Mouse (Mus musculus) G1E (cell line): ENCODE measurements around the gene Diexf.

Experiments
- CTCF ChIP-seq: IDR thresholded peaks from 2 replicates; pipeline ENCODE4 v1.5.1; 2012; ENCODE audit warnings: low read depth, low read length, inconsistent platforms, mixed read lengths
- GATA1 ChIP-seq: IDR thresholded peaks from 2 replicates; pipeline ENCODE4 v1.6.1; 2012; ENCODE audit warnings: borderline replicate concordance, low read length, inconsistent platforms, mixed read lengths
- GATA2 ChIP-seq: IDR thresholded peaks from 2 replicates; pipeline ENCODE4 v1.6.1; 2012; ENCODE audit warnings: low read depth, low read length, inconsistent platforms, borderline replicate concordance
- POLR2AphosphoS5 ChIP-seq: IDR thresholded peaks from 2 replicates; pipeline ENCODE4 v1.6.1; 2012; ENCODE audit warnings: low read depth, low read length, inconsistent platforms; ENCODE audit not compliant: insufficient replicate concordance

- TF ChIP-seq CTCF (no peak), GATA2 (no peak), GATA1 (no peak), POLR2AphosphoS5 (no peak)
Observed at GRCm38 (mm10) chr1:193153561-193153960, 23.5 kb upstream of the Diexf start.
